Mouse (Mus musculus): Measurements from ENCODE around the gene Fam71e1. TPM values are rescaled to one million over a fixed set of nuclear protein-coding genes. Genes with fewer than 3 reads are reported as not detected.
A peak's percentile ranks its signal among the peaks of the same experiment; 100 is the strongest.

Fam71e1 gene
- total RNA-seq (2021): 10 to 100 TPM; 21.6 to 22.7 TPM
- long read RNA-seq, experiment 1, partial matches to known transcripts: 2 of 7 reads
- long read RNA-seq, experiment 1, other reads (novel, unspliced or antisense): 4 of 7 reads
- long read RNA-seq, experiment 2, partial matches to known transcripts: 6 of 13 reads
- long read RNA-seq, experiment 2, other reads (novel, unspliced or antisense): 4 of 13 reads

GRCm38 (mm10) chr7:44495992-44496770 is at the start of gene Fam71e1, which contains the start of gene Emc10:
Fam71e1 (plus strand) TSS chr7:44496581.
Emc10 (minus strand) TSS chr7:44496529.
- peak; percentile 94 for DNase-seq (ENCODE audit: low spot score in 2 of 2)

- no peak for DNase-seq (ENCODE audit: low spot score in 2 of 2)
Observed at GRCm38 (mm10) chr7:44453256-44453655, 43.1 kb upstream of the Fam71e1 start.

GRCm38 (mm10) chr7:44456302-44456701 is 40.1 kb upstream of the Fam71e1 start:
- no peak for DNase-seq (ENCODE audit: low spot score in 2 of 2)

- DNase-seq (ENCODE audit: low spot score in 2 of 2): no peak
Observed at GRCm38 (mm10) chr7:44460067-44460466, 36.3 kb upstream of the Fam71e1 start.

DNA sequence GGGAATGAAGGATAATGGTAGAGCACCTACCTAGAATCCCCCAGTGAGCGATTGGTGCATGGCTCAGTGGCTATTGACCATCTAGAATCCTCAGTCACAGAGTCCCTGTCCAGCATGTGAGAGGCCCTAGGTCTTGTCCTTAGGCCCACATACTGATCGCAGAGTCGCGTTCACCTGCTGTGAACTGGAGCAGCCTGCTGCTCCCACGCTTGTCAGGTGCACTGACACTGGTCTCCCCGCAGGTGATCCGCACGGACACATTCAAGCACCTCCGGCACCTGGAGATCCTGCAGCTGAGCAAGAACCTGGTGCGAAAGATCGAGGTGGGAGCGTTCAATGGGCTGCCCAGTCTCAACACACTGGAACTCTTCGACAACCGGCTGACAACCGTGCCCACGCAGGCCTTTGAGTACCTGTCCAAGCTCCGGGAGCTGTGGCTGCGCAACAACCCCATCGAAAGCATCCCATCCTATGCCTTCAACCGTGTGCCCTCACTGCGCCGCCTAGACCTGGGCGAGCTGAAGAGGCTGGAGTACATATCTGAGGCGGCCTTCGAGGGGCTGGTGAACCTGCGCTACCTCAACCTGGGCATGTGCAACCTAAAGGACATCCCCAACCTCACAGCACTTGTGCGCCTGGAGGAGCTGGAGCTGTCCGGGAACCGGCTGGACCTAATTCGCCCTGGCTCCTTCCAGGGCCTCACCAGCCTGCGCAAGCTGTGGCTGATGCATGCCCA is 35.4 kb upstream of the Fam71e1 start:
- no peak for DNase-seq (ENCODE audit: low spot score in 2 of 2)

DNA sequence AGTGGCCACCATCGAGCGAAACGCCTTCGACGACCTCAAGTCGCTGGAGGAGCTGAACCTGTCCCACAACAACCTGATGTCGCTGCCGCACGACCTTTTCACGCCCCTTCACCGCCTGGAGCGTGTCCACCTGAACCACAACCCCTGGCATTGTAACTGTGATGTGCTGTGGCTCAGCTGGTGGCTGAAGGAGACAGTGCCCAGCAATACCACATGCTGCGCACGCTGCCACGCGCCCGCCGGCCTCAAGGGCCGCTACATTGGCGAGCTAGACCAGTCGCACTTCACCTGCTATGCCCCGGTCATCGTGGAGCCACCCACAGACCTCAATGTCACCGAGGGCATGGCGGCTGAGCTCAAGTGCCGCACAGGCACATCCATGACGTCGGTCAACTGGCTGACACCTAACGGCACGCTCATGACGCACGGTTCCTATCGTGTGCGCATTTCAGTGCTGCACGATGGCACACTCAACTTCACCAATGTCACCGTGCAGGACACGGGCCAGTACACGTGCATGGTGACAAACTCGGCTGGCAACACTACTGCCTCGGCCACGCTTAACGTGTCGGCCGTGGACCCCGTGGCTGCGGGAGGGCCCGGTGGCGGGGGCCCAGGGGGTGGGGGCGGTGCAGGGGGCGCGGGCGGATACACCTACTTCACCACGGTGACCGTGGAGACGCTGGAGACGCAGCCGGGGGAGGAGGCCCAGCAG is 34.7 kb upstream of the Fam71e1 start:
- DNase-seq (ENCODE audit: low spot score in 2 of 2): no peak

GRCm38 (mm10) chr7:44462218-44463055 is 33.9 kb upstream of the Fam71e1 start:
- peak in 1 of 2 experiments; percentile 4 for DNase-seq (ENCODE audit: low spot score in 2 of 2)

GRCm38 (mm10) chr7:44463056-44463425 is 33.3 kb upstream of the Fam71e1 start:
- peak in 1 of 2 experiments; percentile 1 for DNase-seq (ENCODE audit: low spot score in 2 of 2)

GRCm38 (mm10) chr7:44463556-44464225 is 32.7 kb upstream of the Fam71e1 start:
- DNase-seq (ENCODE audit: low spot score in 2 of 2): peak in 1 of 2 experiments; percentile 1

DNA sequence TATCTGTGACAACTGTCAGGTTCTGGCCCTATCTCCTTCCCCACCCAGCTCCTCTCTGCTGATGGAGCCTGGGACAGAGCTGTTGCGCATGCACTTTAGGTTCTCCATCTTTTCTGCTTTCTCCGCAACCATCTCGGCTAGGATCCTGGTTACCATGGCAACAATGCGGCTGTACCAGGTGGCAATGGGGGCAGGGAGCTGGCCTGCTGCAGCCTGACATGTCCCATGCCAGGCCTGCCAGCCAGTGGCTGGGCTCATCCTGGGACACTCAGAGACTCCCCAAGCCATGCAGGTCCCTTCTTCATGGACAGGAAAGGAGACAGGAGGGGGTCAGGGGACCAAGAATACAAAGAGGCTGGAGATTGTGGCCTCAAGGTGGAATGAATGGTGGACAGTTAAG is 31.9 kb upstream of the Fam71e1 start:
- peak in 1 of 2 experiments; percentile 3 for DNase-seq (ENCODE audit: low spot score in 2 of 2)

DNA sequence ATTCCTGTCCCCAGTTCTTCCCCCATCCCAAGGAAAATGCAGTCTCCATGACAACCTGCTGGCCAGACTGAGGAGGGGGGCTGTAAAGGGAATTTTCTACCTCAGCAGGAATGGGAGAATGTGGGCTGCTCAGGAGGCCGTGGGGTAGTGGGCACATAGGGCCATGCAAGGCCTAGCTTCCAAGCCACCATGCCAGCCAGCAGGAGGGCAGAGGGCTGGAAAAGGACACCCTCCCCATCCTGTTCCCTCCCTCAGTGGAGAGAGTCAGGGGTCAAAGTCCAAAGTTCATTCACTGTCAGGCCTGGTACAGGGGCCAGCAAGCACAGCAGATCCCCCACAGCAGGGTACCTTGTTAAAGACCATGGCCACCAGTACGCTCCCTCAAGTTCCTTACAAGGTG is 31.3 kb upstream of the Fam71e1 start, which contains the start of gene Aspdh:
Aspdh (plus strand) TSS at position 281 of the 400 bp plus-strand sequence.
- DNase-seq (ENCODE audit: low spot score in 2 of 2): peak in 1 of 2 experiments; percentile 2

DNA sequence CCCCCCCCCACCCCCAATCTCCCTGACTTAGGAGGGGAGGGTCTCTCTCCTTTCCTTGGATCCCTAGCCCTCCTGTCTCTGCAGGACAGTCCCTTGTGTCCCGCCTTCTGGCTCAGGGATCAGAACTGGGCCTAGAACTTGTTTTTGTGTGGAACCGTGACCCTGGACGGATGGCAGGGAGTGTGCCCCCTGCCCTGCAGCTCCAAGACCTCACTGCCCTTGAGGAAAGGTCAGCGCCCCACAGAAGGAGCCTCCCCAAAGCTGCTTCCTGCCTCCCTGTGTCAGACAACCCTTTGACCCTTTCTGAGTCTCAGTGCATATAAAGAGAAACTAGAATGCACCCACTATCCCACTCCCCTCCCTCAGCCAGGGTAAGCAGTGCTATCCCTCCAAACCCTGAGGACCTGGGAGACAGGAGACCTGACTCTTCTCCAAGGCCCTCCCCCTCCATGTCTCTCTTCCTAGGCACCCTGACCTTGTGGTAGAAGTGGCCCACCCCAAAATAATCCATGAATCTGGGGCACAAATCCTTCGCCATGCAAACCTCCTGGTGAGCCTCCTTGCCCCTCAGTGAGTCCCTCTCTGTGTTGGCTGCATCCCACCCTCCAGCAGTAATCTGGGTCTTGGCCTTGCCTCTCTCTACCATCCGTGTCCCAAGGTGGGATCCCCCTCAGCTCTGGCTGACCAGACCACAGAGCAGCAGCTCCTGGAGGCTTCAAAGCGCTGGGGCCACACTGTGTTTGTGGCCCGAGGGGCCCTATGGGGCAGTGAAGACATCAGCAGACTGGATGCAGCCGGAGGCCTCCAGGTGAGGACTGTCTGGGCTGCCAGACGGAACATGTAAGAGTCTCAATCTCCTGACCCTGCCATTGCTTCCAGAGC is 30.1 kb upstream of the Fam71e1 start:
- DNase-seq (ENCODE audit: low spot score in 2 of 2): no peak

GRCm38 (mm10) chr7:44466888-44467311 is 29.5 kb upstream of the Fam71e1 start:
- no peak for DNase-seq (ENCODE audit: low spot score in 2 of 2)

- peak; percentile 69 to 87 for DNase-seq (ENCODE audit: low spot score in 2 of 2)
Observed at GRCm38 (mm10) chr7:44467811-44468411, 28.5 kb upstream of the Fam71e1 start, which contains the start of gene Josd2. Josd2 (plus strand) TSS chr7:44467980.

DNA sequence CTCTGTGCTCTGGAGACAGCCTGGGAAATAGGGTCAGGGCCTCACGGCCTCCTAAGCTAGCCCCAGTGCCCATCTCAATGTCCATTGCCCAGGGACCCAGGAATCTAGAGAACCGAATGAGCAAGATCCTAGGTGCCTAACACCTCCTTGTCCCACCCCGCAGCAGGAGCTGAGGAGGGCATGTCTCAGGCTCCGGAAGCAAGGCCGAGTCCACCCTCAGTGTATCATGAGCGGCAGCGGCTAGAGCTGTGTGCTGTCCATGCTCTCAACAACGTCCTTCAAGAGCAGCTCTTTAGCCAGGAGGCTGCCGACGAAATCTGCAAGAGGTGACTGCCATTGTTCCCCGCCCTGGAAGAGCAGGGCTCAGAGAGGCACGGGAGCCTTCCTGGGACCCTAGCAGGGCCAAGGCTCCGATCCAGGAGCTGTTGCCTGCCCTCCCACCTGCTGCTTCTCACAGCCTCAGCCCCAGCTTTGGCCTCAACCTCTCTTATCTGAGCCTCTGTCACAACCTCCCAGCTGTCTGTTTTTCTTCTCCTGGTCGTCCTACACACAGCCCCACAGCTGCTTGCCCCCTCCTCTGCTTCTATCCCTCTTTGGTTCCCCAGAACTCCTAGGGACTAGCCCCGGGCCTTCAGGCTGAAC is 27.6 kb upstream of the Fam71e1 start:
- peak in 1 of 2 experiments; percentile 1 for DNase-seq (ENCODE audit: low spot score in 2 of 2)

- peak in 1 of 2 experiments; percentile 2 for DNase-seq (ENCODE audit: low spot score in 2 of 2)
Observed at GRCm38 (mm10) chr7:44469677-44470675, 26.4 kb upstream of the Fam71e1 start.
